Mouse (Mus musculus): ENCODE results near the gene Dnmt3a.

GRCm38 (mm10) chr12:3881474-3881873 lies 75.7 kb downstream of the Dnmt3a start:
- TF ChIP-seq CTCF (IDR thresholded peaks at IDR 0.05) (no peak), EP300 (IDR thresholded peaks at IDR 0.05) (no peak)

Measured in lung, postnatal 0 days (tissue).